In the genomic region with DNA sequence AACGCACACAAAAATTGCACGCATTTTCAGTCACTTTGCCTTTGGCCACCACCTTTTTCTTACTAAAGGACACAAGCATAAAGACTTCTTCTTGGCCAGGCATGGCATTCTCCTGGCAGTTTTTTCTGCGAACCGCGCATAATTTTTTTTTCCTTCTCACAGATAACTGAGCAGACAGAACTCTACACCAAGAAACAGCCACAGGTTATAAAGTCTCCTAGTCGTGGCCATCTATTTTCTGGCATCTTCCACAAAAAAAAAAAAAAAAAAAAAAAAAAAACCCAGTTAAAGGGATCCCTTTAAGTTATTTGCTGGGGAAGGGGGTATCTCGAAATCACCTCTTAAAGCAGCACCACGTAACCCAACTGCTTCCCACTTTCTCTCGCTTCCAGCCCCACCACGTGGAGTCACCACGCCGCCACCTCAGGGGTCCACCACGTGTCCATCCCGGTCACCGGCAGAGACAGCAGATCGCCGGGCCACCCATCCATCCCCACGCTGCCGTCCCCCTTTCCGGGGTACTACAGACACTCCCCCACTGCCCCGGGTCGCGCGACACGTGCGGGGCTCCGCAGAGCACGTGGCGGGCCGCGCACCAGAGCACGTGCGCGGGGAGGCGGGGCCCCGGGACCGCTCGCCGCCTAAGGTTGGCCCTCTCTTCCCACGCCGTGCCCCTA, we compare ENCODE assay signal across 8 mouse cellular contexts. TPM values are rescaled to one million over a fixed set of nuclear protein-coding genes. Genes with fewer than 3 reads are reported as not detected.
DNase-seq lines count a peak whose midpoint lies in the region; ATAC-seq lines count a peak whose summit lies in the region.

No protein-coding gene starts in this region.

- DNase-seq in kidney, postnatal 36 days = no peak
- no peak for DNase-seq in embryonic facial prominence, embryonic 10.5 days (ENCODE audit: low spot score)
- no peak for DNase-seq in hindbrain, embryonic 14.5 days (ENCODE audit: low spot score)
- no peak for DNase-seq in adrenal gland, adult 18-20 months (ENCODE audit: low spot score in 2 of 2)
- DNase-seq in adrenal gland, adult (ENCODE audit: inconsistent age in 2 of 2, low spot score in 1 of 2) = no peak
- no peak for DNase-seq in lung, postnatal 4 days

- no peaks in the 10 kb centered on the region for H3K27me3 ChIP-seq in kidney, embryonic 15.5 days
- H3K27me3 ChIP-seq in embryonic facial prominence, embryonic 10.5 days (replicated peaks; ENCODE audit: low read depth, poor library complexity, severe bottlenecking) = no peaks in the 10 kb centered on the region
- H3K27me3 ChIP-seq in hindbrain, embryonic 14.5 days (ENCODE audit: control insufficient read depth, insufficient read depth, low read length) = no peaks in the 10 kb centered on the region
- no peaks in the 10 kb centered on the region for H3K27me3 ChIP-seq in midbrain, embryonic 16.5 days (ENCODE audit: control insufficient read depth, insufficient read depth, low read depth, low read length)

- H3K36me3 ChIP-seq in kidney, embryonic 15.5 days = peaks cover 43% of the 10 kb centered on the region
- peaks cover 48% of the 10 kb centered on the region for H3K36me3 ChIP-seq in embryonic facial prominence, embryonic 10.5 days (replicated peaks)
- H3K36me3 ChIP-seq in hindbrain, embryonic 14.5 days (replicated peaks; ENCODE audit: control insufficient read depth, insufficient read depth) = peaks cover 42% of the 10 kb centered on the region
- peaks cover 22% of the 10 kb centered on the region for H3K36me3 ChIP-seq in midbrain, embryonic 16.5 days (ENCODE audit: control insufficient read depth, insufficient read depth, low read length)

- peak overlapping the region; percentile 87 for H3K4me3 ChIP-seq in kidney, embryonic 15.5 days (replicated peaks)
- peak overlapping the region; percentile 99 for H3K4me3 ChIP-seq in embryonic facial prominence, embryonic 10.5 days
- peak overlapping the region; percentile 87 for H3K4me3 ChIP-seq in hindbrain, embryonic 14.5 days (replicated peaks; ENCODE audit: low read length)
- peak overlapping the region; percentile 85 for H3K4me3 ChIP-seq in midbrain, embryonic 16.5 days (ENCODE audit: low read depth, low read length)

- peak overlapping the region; percentile 76 for H3K4me2 ChIP-seq in kidney, embryonic 15.5 days
- peak overlapping the region; percentile 81 for H3K4me2 ChIP-seq in hindbrain, embryonic 14.5 days (replicated peaks)
- peak overlapping the region; percentile 83 for H3K4me2 ChIP-seq in midbrain, embryonic 16.5 days (ENCODE audit: low read length)

- H3K9me3 ChIP-seq in kidney, embryonic 15.5 days (replicated peaks) = no peaks in the 10 kb centered on the region
- H3K9me3 ChIP-seq in embryonic facial prominence, embryonic 10.5 days = no peaks in the 10 kb centered on the region
- H3K9me3 ChIP-seq in hindbrain, embryonic 14.5 days (ENCODE audit: control insufficient read depth, low read length) = no peaks in the 10 kb centered on the region
- H3K9me3 ChIP-seq in midbrain, embryonic 16.5 days (replicated peaks; ENCODE audit: control insufficient read depth, low read length, poor library complexity, severe bottlenecking) = no peaks in the 10 kb centered on the region

- peak overlapping the region; percentile 100 for H3K27ac ChIP-seq in kidney, embryonic 15.5 days
- H3K27ac ChIP-seq in embryonic facial prominence, embryonic 10.5 days (replicated peaks) = peak overlapping the region; percentile 97
- peak overlapping the region; percentile 98 for H3K27ac ChIP-seq in hindbrain, embryonic 14.5 days
- peak overlapping the region; percentile 99 for H3K27ac ChIP-seq in midbrain, embryonic 16.5 days (ENCODE audit: low read length)

- H3K9ac ChIP-seq in kidney, embryonic 15.5 days = peak overlapping the region; percentile 98
- H3K9ac ChIP-seq in hindbrain, embryonic 14.5 days = peak overlapping the region; percentile 89
- peak overlapping the region; percentile 91 for H3K9ac ChIP-seq in midbrain, embryonic 16.5 days (ENCODE audit: low read depth, low read length)

- WGBS in kidney, embryonic 15.5 days = under 1% methylated on average over 41 of the region's 41 CpGs
- under 1% methylated on average over 41 of the region's 41 CpGs for WGBS in embryonic facial prominence, embryonic 10.5 days
- WGBS in hindbrain, embryonic 14.5 days = under 1% methylated on average over 41 of the region's 41 CpGs
- under 1% methylated on average over 40 of the region's 41 CpGs for WGBS in midbrain, embryonic 16.5 days

- no peak; the same call in 1 of the 2 replicates for ATAC-seq in kidney, embryonic 15.5 days (replicated peaks; ENCODE audit: low FRiP score)
- peak; percentile 61 for ATAC-seq in hindbrain, embryonic 14.5 days (ENCODE audit: low FRiP score)
- no peak; the same call in 1 of the 2 replicates for ATAC-seq in midbrain, embryonic 16.5 days

- peaks cover 36% of the 10 kb centered on the region for H3K4me1 ChIP-seq in kidney, embryonic 15.5 days
- H3K4me1 ChIP-seq in embryonic facial prominence, embryonic 10.5 days = peaks cover 28% of the 10 kb centered on the region
- peaks cover 22% of the 10 kb centered on the region for H3K4me1 ChIP-seq in hindbrain, embryonic 14.5 days (replicated peaks; ENCODE audit: control insufficient read depth, insufficient read depth, low read length)
- peaks cover 18% of the 10 kb centered on the region for H3K4me1 ChIP-seq in midbrain, embryonic 16.5 days (ENCODE audit: control insufficient read depth, insufficient read depth, low read length)

RNA-seq across cellular contexts. Expression of gene Ncl, which starts 0.8 kb away (rescaled TPM):
- polyA plus RNA-seq in kidney, embryonic 15.5 days (2015; fragmentation: Nextera tagmentation; extraction: Ambion mirVana) = 500 and 531 TPM in 2 replicates
- polyA plus RNA-seq in embryonic facial prominence, embryonic 10.5 days (2016; fragmentation: Nextera tagmentation; extraction: Ambion mirVana) = 625 and 641 TPM in 2 replicates
- 144 and 145 TPM in 2 replicates for polyA plus RNA-seq in hindbrain, embryonic 14.5 days (2014; fragmentation: Nextera tagmentation; extraction: Ambion mirVana)
- 195 and 213 TPM in 2 replicates for polyA plus RNA-seq in midbrain, embryonic 16.5 days (2015; fragmentation: Nextera tagmentation; extraction: Ambion mirVana)
- 100 to 1,000 TPM; 158 to 212 TPM for total RNA-seq in adrenal gland, adult 18-20 months (2021)

RNA-seq across cellular contexts. Expression of gene B3gnt7, which starts 55.7 kb away (rescaled TPM):
- 7.5 and 7.8 TPM in 2 replicates for polyA plus RNA-seq in kidney, embryonic 15.5 days (2015; fragmentation: Nextera tagmentation; extraction: Ambion mirVana)
- 4.9 and 6.2 TPM in 2 replicates for polyA plus RNA-seq in embryonic facial prominence, embryonic 10.5 days (2016; fragmentation: Nextera tagmentation; extraction: Ambion mirVana)
- 7.5 and 8.3 TPM in 2 replicates for polyA plus RNA-seq in hindbrain, embryonic 14.5 days (2014; fragmentation: Nextera tagmentation; extraction: Ambion mirVana)
- 9.0 and 10.8 TPM in 2 replicates for polyA plus RNA-seq in midbrain, embryonic 16.5 days (2015; fragmentation: Nextera tagmentation; extraction: Ambion mirVana)
- total RNA-seq in adrenal gland, adult 18-20 months (2021) = under 1 TPM in 1 of 2 experiments, not detected in 1; 0.54 TPM
